Mouse (Mus musculus) urinary bladder, postnatal 25 days (tissue): ENCODE measurements around the gene Pip5k1a.
"Not testable (repeated sequence)": the region's sequence is repeated elsewhere in the genome, so short reads cannot be mapped to it uniquely, and the experiment has no call there.

ENCODE experiments used
- DNase-seq: peaks from one replicate; pipeline ENCODE4 v3.0.0; 2022; ENCODE audit warnings: low spot score

Pip5k1a gene

DNA sequence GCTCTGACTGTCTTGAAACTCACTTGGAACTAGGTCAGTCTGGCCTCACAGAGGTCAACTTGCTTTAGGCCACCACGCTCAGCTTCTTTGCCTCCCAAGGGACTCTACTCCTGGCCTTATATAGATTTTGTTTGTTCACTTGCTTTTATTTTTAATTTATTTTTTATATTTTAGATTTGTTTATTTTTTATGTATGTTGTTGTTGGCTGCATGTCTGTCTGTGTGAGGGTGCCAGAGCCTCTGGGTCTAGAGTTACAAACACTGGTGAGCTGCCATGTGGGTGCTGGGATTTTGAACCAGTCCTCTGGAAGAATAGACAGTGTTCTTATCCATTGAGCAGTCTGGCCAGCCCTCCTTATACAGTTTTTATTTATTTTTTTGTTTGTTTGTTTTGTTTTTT lies 6.0 kb upstream of the Pip5k1a start:
- no peak for DNase-seq

DNA sequence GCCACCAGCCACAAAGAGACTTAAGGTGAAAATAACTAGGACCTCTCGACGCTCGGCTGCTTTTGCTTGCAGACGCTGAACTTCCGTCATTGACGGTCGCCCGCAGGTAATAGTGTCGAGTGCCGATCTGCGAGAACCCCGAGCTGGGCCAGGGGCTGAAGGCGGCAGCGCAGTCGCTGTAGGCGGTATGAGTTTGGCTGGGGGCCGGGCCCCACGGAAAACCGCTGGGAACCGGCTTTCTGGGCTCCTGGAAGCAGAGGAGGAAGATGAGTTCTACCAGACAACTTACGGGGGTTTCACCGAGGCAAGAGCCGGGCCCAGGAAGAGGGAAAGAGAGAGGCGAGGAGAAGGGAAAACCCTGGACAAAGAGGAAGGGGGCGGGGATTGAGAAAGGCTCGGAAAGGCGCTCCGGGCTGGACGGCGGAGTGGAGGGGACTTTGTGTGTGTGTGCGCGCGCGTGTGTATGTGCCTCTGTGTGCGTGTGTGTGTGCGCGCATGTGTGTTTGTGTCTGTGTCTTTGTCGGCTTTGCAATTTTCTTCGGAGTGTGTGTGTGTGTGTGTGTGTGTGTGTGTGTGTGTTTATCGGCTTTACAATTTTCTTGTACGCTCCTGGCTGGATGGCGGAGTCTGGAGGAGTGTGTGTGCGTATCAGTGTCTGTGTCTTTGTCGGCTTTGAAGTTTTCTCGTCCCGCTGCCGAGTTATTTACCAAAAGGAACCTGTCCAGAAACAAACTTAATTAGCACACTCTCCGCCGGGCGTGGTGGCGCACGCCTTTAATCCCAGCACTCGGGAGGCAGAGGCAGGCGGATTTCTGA lies 4.4 kb upstream of the Pip5k1a start, which contains the start of gene Vps72:
Gene Vps72 (plus strand): TSS at position 112 of the 816 bp plus-strand sequence.
- peak; percentile 81 for DNase-seq

DNA sequence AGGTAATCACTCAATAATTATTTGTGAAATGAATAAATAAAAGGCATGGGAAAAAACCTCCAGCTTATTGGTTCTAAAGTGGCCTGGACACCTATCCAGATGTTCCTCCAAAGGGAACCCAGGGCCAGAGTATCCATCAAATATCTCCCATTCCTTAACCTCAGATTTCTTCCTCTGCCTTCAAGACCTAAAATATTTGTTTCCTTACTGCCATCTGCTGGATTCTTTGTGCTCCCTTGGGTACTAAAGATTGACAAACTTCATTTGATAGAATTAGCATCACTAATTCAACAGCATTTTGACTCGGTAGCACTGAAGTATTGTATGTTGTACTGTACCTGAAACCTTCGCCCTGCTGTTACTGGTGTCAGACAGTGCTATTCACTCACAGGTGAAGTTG lies 1.2 kb upstream of the Pip5k1a start:
- DNase-seq: no peak

DNA sequence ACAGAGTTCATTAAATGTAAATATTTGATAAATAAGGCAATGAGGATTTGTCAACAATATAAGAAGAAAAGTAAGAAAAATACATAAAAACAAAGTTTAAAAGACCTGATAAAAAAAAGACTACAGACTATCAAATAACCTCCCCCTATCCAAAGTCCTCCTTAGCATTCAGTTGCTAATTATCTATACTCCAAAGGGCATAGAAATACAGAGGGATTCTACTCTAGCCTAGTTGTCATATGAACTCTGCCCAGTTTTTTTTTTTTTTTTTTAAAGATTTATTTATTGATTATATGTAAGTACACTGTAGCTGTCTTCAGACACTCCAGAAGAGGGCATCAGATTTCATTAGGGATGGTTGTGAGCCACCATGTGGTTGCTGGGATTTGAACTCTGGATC lies 578 bp upstream of the Pip5k1a start:
- not testable (repeated sequence) for DNase-seq

DNA sequence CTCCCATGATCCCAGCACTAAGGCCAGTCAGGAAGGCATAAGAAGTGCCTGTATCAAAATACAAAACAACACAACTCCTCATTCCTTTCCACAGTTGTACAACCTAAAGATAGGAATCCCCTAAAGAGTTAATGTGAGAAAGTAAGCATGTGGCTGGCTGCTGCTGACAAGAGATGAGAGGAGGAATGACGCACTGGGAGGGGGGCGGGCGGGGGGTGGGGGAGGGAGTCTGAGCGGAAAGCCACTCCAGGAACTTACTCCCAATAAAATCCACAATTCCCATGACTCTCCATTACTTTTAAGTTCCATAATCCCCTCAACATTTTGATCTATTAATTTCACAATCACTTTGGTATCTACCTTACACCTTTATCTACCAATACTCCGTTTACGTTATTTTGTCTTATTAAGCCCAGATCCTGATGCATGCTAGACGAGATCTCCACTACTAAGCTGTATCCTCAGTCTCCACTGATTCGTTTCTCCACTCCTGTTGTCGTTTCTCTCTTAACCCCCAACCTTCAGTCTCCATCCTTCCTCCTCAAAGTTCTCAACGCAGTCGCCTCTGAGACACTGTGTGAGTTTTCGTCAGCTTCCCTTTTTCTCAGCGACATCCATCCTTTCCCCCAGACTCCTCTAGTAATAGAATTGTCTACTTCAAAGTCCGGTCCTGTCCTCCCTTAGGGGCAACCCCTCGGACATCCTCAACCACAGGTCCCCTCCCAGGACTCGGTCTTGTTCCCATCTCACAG lies 968 bp downstream of the Pip5k1a start:
- DNase-seq: no peak

DNA sequence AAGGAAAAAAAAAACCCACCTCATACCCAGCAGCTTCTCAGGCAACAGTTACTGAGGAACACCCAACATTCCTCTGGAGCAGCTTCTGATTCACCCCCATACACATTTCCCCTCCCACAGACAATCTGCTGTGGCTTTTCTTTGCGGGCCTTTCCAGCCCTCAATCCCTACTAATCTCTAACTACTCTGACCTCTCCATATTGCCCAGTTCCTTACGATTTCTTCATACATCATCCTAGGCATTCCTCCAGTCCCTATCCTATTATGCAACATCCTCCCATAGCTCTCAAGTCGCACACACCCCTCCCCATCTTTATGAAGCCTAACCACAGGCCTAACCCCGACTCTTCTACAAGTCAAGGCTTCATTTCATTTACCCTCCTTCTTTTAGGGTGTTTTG lies 1.6 kb downstream of the Pip5k1a start:
- no peak for DNase-seq

DNA sequence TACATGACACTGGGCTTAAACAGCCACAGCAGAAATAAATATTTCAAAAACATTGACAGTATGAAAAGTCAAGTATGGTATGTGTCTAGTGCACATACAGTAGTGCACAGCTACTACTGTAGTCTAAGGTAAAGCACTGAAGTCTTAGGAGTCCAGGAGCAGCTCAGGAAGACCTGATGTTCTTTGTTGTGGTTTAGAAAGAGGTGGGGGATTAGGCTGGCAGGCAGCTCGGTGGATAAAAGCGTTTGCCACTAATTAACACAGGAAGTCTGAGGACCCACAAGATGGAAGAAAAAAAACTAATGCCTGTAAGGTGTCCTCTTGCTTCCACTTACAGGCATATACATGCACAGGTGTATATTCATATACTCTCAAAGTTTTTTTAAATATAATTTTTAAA lies 5.9 kb downstream of the Pip5k1a start:
- DNase-seq: no peak

DNA sequence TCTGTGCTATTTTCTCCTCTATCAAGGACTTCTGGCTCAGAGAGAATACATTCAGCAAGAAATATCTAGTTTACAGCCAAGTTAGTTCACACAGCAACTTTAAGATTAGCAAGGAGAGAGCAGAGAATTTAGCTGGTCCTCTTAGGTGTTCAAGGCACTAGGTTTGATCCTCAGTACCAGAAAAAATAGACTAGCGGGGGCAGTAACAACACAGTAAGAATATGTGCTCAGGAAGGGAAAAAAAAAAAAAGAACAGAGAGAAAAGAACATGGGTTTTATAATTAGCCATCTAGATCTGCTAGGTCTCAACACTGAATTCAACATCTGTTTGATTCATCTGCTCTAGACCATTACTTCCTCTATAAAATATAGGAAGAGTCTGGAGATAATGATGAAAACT lies 18.7 kb downstream of the Pip5k1a start:
- no peak for DNase-seq

DNA sequence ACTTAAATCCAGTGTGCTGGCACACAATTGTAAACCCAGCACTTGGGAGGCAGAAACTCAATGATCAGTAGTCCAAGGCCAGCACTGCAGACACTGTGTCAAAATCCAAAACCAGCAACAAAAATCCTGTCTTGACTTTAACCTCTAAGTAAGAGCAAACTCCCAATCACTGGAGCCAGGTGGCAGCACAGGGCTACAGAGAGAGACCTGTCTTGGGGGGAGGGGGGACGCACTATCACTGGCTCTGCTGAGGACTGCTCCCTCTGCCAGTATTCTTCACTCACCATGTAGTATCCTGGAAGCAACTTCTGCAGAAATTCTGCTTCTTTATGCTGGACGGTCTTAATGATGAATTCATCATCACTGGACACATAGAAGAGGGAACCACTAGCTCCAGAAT lies 35.1 kb downstream of the Pip5k1a start:
- no peak for DNase-seq

DNA sequence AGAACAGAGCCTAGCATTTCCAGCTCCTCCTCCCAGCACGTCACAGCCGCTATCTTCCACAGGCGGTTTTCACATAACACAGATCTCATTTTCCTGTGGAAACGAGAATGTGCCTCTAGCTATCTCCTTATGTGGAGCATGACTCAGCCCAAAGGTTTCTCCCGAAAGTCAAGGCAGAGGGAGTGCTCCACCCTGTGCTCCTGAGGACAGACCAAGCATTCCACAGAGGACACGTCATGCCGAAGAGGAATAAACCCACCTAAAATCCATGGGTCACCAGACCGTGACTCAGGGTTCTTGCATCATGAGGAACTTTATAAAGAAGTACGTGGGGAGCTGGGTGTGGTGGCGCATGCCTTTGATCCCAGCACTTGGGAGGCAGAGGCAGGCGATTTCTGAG lies 40.2 kb downstream of the Pip5k1a start:
- peak; percentile 26 for DNase-seq

DNA sequence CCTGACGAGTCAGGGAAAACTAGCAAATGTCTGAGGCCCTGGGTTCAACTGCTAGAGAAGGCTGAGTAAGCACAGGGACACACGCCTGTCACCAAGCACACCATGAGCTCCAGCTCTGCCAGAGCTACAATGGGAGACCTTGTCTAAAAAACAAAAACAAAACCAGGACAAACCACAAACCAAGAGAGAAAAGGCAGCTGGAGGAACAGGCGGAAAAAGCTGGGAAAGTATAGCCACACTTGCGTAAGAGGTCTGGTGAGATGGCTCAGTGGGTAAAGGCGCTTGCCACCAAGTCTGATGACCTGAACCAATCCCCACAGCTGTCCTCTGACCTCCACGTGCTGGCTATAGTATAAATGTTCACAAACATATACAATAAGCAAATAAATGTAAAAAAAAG lies 40.6 kb downstream of the Pip5k1a start:
- DNase-seq: no peak

DNA sequence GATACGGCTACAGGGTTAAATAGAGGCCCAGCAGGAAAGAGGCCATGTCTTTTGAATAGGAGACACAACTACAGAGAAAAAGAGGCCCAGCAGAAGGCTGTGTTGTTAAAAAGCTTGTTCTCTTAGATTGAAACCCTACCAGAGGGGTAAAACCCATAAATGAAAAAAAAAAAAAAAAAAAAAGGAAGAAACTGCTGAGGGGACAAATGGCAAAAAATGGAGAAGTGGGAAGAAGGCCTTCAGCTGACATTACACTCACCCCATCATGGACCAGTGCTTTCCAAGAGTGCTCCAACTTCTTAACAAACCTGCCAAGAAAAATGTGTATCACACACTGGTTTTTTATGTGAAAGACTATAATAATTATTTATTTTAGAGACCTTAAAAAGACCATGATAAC lies 41.2 kb downstream of the Pip5k1a start:
- DNase-seq: no peak

DNA sequence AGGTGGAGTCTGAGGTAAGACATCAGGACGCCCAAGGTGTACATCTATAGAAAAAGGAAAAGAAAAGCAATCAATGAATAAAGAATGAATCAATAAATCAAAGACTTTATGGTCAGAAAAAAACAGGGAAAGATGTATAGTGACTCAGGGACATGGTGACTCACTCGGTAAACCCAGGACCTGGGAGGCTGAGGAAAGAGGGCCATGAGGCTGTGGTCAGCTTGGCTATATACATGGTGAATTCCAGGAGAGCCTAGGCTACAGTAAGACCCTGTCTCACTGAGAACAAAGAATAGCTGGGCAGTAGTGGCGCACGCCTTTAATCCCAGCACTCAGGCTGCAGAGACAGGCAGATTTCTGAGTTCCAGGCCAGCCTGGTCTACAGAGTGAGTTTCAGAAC lies 43.0 kb downstream of the Pip5k1a start:
- no peak for DNase-seq

DNA sequence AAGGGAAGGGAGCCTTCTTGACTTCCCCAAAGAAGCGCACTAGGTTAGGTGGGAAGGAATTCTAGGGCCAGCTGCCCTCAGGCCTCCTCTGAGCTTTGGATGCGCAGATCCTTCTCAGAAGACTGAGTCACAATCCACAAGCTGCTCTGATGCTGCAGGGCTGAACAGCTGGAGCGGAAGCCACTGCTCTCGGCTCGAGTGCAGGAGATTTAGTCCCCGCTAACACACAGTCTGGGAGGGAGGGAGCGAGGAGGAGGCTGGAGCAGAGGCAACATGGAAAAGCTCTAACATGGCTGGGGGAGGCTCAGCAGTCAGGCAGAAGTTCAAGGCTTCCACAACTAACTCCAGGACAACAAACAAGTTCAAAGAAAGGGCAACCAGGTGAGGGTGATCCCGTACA lies 48.7 kb downstream of the Pip5k1a start:
- DNase-seq: no peak

DNA sequence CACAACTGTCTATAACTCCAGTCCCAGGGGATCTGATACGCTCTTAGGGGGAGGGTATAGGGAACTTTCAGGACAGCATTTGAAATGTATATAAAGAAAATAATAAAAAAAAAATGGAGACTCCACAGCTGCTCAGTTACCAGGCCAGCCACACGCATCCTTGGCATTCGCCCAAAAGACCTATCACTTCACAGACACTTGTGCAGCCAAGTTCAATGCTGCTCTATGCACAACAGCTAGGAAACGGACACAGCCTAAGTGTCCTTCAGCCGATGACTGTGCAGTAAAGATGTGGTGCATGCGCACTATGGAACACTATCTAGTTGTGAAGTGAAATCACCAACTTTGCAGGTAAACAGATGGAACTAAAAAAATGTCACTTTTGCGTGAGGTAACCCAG lies 50.5 kb downstream of the Pip5k1a start:
- DNase-seq: no peak

DNA sequence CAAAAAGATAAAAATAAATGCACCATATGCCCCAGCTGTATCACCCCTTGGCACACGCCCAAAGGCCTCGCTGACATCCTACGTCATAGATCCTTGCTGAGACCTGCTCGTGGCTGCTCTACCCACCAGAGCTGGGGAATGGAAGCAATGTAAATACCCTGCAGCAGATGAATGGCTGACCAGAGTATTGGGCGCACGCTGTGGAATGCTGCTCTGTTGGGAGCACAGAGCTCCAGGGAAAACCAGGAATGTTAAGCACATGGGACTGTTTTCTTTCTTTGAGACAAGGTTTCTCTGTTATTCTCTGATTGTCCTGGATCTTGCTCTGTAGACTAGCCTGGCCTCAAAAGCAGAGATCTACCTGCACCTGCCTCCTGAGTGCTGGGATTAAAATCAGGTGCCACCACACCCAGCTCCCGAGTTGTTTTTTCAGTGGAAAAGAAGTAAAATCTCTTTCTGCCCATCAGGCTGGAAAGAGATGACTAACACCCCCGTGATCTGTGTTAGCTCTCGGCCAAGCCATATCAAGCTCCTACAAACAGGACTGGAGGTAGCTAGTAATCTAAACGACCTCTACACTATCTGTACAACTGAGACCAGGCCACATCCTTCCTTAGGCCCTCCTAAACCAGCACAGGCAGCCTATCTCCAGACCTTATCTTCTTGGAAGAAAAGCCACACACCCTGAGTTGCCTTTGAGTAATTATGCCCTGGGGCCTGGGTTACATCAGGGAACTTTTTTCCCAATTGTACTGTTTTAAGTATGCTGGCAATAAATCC lies 52.1 kb downstream of the Pip5k1a start:
- DNase-seq: peak; percentile 46

DNA sequence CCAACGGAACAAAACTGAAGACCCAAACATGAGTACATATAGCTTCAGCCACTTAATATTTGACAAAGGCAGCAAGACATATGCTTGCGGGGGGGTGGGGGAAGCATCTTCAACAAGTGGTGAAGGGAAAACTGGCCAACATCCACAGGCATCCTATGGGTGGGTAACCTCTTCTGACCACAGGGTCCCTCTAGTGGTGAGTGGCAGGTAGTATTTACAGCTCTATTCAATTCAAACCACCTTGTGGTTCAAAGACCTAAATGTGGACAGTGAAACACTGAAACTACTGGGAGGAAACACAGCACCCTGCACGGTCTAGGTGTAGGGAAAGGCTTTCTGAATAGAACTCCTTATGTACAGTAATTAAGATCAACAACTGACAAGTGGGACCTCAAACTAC lies 53.0 kb downstream of the Pip5k1a start:
- no peak for DNase-seq

DNA sequence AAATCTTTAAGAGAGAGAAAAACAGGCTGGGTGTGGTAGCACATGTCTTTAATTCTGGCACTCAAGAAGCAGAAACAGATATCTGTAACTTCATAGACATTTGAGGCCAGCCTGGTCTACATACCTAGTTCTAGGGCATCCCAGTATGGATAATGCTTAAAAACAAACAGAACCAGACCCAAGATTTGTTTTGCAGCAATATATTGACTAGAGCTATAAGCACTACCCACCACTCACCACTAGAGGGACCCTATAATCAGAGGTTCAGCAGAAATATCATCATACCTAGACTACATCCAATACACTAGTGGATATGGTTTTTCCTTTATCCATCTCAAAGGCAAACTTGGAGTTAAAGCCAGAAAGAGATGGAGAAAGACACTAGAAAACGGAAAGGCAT lies 53.8 kb downstream of the Pip5k1a start:
- DNase-seq: no peak

DNA sequence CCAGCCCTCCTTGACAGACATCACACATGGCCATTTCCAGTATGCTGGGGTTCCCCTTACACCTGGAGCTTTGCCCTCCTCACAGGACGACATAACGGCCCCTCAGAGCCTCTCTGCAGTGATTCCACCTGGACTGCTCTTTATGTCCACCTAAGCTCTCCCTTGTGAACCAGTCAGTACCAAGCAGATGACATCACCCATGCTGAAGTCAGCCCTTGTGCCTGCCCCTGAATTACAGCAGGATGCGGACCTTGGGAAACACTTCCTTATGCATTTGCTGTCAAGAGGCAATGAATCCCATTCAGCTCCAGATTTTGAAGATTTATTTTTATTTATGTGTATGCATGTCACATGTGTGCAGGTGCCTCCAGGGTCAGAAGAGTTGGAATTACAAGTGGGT lies 58.8 kb downstream of the Pip5k1a start:
- DNase-seq: no peak

DNA sequence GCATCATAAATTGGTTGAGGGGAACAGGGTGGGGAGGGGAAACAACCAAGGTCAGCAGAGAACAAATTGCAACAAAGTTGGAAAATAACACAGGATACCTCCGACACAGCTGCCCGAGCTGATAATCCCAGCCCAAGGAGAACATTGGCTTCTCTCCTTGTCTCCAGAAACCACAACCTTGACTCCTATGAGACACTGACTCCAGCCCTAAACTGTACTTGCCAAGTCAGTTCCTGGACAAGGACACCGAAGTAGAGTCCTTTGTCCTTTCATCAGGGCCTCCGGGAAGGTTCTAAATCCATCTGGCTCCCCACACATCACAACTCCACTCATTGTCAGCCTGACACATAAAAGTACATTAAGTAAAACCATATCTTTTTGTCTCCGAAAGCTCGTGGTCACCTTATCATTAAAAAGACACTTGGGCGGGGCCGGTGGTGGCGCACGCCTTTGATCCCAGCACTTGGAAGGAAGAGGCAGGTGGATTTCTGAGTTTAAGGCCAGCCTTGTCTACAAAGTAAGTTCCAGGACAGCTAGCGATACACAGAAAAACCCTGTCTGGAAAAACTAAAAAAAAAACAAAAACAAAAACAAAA lies 60.2 kb downstream of the Pip5k1a start:
- no peak for DNase-seq

DNA sequence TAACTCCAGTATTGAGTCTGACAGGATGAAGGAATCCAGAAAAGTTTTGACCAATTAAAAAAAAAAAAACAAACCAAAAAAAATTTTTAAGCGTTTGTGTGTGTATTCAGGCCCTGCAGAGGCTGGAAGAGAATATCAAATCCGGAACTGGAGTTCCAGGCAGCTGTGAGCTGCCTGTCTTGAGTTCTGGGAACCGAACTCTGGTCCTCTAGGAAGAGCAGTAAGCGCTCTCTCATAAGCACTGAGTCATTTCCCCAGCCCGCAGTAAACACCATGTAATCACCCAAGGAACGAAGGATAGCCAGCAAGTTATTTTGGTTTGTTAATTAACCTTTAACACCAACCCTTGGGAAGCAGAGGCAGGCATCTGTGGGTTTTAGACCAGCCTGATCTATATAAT lies 63.5 kb downstream of the Pip5k1a start:
- no peak for DNase-seq

DNA sequence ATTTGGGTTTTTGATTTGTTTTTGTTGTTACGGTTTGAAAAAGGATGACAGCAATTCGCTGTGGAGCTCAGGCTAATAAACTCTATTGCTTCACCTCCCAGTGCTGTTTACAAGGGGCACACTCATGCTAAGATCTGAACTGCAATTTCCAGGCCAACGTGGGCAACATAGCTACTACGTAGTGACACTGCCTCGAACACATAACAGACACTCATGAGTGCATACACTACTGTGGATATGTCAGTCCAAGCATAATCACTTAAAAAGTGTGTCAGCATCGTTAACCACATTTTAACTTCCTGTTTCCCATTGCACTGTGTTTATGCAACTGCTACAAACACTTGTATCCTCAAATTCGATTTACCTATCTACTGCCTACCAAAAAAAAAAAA lies 63.9 kb downstream of the Pip5k1a start:
- DNase-seq: no peak
